Mouse (Mus musculus) embryo, embryonic 10.5 days (tissue): ENCODE measurements at regions not wholly inside any gene's neighbourhood (a gene's known extent, or its start where the extent isn't known, plus 50 kb on each side); places are given as distances from the start of the nearest gene placed in this dataset.

Experiments
- DNase-seq: peaks from one replicate; pipeline ENCODE4 v3.0.0-alpha.2; 2015; ENCODE audit warnings: low spot score

DNA sequence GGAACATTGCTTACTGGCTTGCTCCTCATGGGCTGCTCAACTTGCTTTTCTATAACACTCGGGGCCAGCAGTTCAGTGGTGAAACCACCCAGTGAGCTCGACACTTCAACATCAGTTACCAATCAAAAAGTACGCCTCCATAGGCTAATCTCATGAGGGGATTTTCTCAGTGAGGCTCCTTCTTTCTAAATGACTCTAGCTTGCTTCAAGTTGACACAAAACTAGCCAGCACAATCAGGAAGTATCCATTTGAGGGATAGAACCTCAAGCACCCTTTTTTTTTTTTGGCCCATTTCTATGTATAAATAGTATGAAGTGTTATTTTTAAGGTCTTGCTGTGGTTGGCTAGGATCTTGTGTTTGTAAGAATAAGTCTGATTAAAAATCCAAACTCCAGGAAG, 321.7 kb upstream of the Ubash3b start:
- DNase-seq: no peak

GRCm38 (mm10) chr9:41481611-41482266, 320.2 kb upstream of the Ubash3b start:
- no peak for DNase-seq

GRCm38 (mm10) chr9:41479854-41480749, 318.6 kb upstream of the Ubash3b start:
- no peak for DNase-seq

GRCm38 (mm10) chr9:41479085-41479484, 317.6 kb upstream of the Ubash3b start:
- DNase-seq: no peak

- DNase-seq: no peak
Measured at GRCm38 (mm10) chr9:41478106-41478848, 316.8 kb upstream of the Ubash3b start.

DNA sequence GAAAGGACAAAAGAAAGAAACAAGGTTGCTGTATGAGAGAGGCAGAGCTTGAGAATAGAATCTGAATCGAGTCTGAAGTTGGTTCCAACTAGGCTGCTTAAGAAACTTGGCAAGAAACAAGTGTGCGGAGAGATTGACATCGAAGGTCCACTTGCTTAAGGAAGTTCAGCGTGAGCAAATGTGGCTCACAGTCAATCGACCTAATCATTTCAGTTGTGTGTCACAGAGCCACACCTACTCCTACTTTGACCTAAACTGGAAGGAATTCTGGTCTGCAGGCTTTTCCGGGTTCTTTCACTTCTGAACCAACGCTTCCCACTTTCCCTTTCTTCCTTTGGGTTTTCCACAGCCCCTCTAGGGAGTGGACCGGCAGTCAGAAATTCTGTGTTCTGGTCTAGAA, 313.8 kb upstream of the Ubash3b start:
- no peak for DNase-seq

DNA sequence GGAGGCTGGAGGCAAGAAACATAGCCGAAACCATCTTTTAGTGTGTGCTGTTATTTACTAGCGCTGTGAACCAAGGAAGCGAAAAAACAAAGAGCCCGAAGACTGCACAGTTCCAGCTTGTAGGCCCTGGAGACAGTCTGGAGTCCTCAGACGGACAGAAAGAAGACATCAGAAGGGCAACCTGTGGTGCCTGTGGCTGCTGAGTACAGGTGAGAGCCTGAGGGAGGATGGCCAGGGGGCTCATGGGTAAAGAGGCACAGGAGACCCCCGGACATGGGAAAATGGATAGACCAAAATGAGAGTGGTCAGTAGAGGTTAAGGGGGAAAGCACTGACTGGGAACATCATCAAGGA, 313.4 kb upstream of the Ubash3b start:
- no peak for DNase-seq

- peak; percentile 90 for DNase-seq
Measured at GRCm38 (mm10) chr9:41474244-41474944, 312.9 kb upstream of the Ubash3b start.

- no peak for DNase-seq
Measured at GRCm38 (mm10) chr9:41473506-41473905, 312.0 kb upstream of the Ubash3b start.

GRCm38 (mm10) chr9:41471345-41471744, 309.8 kb upstream of the Ubash3b start:
- no peak for DNase-seq

DNA sequence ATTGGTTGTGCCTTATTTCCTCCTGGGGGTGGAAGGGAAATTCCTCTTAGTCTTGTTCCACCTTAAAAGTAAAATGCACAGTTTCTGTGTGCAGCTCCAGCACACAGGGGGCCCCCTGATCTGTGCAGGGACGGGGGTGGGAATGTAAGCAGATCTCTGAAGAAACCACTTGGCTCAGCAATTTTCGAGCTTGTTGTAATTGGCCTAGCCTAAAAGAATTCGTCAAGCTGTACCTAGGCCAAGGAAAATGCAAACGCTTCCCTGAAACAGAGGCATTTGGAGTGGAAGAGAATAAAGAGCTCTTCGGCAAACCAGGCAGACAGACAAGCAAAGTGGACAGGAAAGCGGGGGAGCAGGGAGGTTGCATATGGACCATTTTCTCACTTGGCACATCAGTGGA, 308.5 kb upstream of the Ubash3b start:
- DNase-seq: no peak

- no peak for DNase-seq
Measured at GRCm38 (mm10) chr9:41469414-41469813, 307.9 kb upstream of the Ubash3b start.

DNA sequence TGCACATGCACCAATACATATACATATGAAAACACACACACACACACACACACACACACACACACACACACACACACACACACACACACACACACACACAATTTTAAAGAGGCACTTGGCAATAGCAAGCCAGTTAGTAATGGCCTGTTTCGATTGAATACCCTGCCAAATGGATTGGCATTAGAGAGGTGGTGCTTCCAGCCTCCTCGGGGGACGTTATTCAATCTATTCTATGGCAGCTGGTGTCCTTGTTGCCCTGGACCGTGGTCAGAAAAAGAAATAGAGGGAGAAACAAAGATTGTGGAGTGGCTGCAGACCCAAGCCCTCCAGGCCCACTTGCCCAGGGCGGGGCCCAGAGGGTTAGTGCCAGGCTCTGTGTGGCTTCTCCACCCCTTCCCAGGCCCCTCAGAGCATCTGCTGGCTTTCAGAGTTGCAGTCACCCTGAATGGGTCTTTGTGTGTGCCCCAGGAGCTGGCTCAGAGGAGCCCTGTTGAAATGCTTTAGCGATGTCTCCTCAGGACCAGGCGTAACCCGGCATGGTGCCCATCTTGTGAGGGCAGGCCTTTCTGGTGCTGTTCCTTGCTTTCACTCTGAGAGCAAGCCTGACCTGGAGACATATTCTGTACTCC, 302.7 kb upstream of the Ubash3b start:
- DNase-seq: no peak

GRCm38 (mm10) chr9:41461742-41462141, 300.2 kb upstream of the Ubash3b start:
- DNase-seq: peak; percentile 91

DNA sequence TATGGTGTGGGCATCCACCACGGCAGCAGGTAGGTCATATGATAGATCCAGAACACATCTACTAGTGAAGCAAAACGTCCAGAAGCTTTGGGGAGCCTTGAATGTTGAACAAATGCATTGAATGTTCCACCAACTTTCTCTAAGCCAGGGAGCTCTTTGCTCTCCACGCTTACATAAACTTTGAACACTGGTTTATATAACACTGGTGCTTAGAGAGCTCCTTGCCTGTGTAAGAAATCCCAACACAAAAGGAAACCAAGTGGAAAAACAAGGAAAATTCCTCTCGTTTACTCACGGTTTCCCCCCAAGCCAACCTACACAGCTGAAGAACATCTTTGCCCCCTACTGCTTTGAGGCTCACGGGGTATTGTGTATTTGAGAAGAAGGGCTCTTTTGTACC, 299.2 kb upstream of the Ubash3b start:
- no peak for DNase-seq

DNA sequence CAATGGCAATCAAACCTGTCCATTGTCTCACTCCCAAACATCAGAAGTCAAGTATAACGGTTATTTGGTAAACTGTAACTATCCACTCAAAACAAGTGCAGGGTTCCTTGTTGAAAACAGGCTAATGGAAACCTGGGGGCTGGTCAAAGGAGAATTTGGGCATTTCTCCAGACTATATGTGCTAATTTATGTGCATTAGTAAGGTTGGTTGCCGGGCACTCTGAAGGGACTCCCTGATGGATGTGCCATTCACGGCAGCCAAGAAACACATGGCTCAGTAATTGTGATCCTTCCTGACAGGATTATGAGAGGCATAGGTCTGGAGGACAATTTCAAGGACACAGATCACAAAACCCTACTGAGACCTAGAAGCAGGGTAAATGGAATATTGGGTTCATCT, 295.5 kb upstream of the Ubash3b start:
- DNase-seq: no peak

GRCm38 (mm10) chr9:41451738-41452137, 290.2 kb upstream of the Ubash3b start:
- no peak for DNase-seq

DNA sequence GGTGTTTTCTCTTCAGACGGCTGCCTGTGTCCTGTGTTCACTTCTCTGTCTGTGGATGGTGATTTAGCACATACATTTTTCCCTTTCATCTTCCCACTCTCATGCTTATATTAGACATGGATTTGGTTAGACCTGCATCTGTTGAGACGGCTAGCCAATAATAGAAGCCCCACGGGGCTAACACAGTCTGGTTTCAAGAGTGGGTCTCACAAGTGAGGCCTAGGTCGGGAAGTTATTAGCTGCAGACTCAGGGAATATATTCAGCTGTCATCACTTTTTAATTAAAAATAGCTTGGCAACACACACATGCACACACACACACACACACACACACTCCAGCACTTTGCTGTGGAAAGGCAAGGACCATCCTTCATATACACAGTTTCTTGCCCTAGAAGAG, 287.7 kb upstream of the Ubash3b start:
- DNase-seq: no peak

- no peak for DNase-seq
Measured at GRCm38 (mm10) chr9:41447902-41448301, 286.4 kb upstream of the Ubash3b start.

DNA sequence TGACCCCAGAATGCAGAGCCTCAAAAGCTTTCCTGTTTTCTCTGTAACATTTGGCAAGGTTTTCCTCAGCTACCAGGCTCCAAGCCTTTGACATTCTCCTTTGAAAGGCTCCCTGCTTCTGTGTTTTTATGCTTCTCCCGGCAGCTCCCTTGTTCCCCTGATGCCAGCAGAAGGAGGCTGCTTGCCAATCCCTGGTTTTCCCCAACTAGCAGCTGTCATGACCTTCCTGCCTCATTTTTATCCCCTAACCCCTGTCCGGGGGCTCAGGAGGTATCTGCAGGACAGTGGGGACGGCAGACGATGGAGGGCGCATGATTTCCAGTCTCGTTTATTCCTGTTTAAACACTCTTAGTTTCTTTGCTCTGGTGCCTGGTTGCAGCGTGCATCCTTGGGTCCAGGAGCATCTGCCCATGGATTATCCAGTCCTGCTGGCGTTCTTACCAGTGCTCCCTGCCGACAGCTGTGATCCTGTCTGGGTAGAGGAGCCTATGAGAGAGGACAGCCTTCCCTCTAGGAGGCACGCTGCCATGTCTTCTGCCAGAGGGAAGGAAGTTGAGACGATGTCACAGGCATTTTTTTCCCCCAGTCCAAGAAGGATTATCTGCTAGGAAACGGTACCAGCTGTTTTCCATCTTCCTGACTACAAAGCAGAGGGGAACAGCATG, 285.8 kb upstream of the Ubash3b start:
- DNase-seq: peak; percentile 64
